Mouse (Mus musculus): ENCODE data around the gene Acadl. TPM values are rescaled to one million over a fixed set of nuclear protein-coding genes. Genes with fewer than 3 reads are reported as not detected.

Acadl gene
- polyA plus RNA-seq, 1 experiment, result 141 TPM

GRCm38 (mm10) chr1:66821966-66822365 lies 41.1 kb downstream of the Acadl start:
- no peak overlapping the region for H3K4me3 ChIP-seq
- H3ac ChIP-seq (ENCODE audit: control insufficient read depth, insufficient read length), result no peak overlapping the region
- TF ChIP-seq POLR2A (IDR thresholded peaks at IDR 0.05; ENCODE audit: insufficient read length, low read depth) (no peak), TCF12 (IDR thresholded peaks at IDR 0.05; ENCODE audit: insufficient read depth, poor library complexity, severe bottlenecking) (no peak), MYOG (IDR thresholded peaks at IDR 0.05; ENCODE audit: control insufficient read depth in 1 of 3, insufficient read depth in 1 of 3, insufficient read length in 2 of 3, low read depth in 2 of 3) (no peak), E2F4 (IDR thresholded peaks at IDR 0.05; ENCODE audit: insufficient read depth) (no peak), MYOD1 (IDR thresholded peaks at IDR 0.05; ENCODE audit: control insufficient read depth in 1 of 3, insufficient read length in 2 of 3, low read depth in 2 of 3) (no peak), SRF (IDR thresholded peaks at IDR 0.05; ENCODE audit: control insufficient read depth, insufficient read length, low read depth) (no peak), POLR2AphosphoS2 (IDR thresholded peaks at IDR 0.05; ENCODE audit: insufficient read length, low read depth) (no peak)
- H3K27me3 ChIP-seq (ENCODE audit: control insufficient read depth, insufficient read depth, insufficient read length), result no peaks in the 10 kb centered on the region
- H3K36me3 ChIP-seq (ENCODE audit: control insufficient read depth, insufficient read depth), result no peaks in the 10 kb centered on the region
- no peak overlapping the region for H3K4me2 ChIP-seq (ENCODE audit: low read depth)
- H3K79me2 ChIP-seq (ENCODE audit: control insufficient read depth, insufficient read depth), result no peaks in the 10 kb centered on the region

GRCm38 (mm10) chr1:66820241-66820640 lies 42.8 kb downstream of the Acadl start:
- TF ChIP-seq POLR2A (IDR thresholded peaks at IDR 0.05; ENCODE audit: insufficient read length, low read depth) (no peak), MYOG (IDR thresholded peaks at IDR 0.05; ENCODE audit: control insufficient read depth in 1 of 3, insufficient read depth in 1 of 3, insufficient read length in 2 of 3, low read depth in 2 of 3) (no peak), E2F4 (IDR thresholded peaks at IDR 0.05; ENCODE audit: insufficient read depth) (no peak), SRF (IDR thresholded peaks at IDR 0.05; ENCODE audit: control insufficient read depth, insufficient read length, low read depth) (no peak), TCF12 (IDR thresholded peaks at IDR 0.05; ENCODE audit: insufficient read depth, poor library complexity, severe bottlenecking) (no peak), REST (IDR thresholded peaks at IDR 0.05; ENCODE audit: insufficient read depth, insufficient read length) (no peak), USF1 (IDR thresholded peaks at IDR 0.05; ENCODE audit: low read depth) (no peak), MYOD1 (IDR thresholded peaks at IDR 0.05; ENCODE audit: control insufficient read depth in 1 of 3, insufficient read length in 2 of 3, low read depth in 2 of 3) (no peak), TCF3 (IDR thresholded peaks at IDR 0.05; ENCODE audit: insufficient read length, low read depth) (no peak), POLR2AphosphoS2 (IDR thresholded peaks at IDR 0.05; ENCODE audit: insufficient read length, low read depth) (no peak), MAX (IDR thresholded peaks at IDR 0.05; ENCODE audit: low read depth) (no peak), CEBPB (IDR thresholded peaks at IDR 0.05; ENCODE audit: insufficient read depth, poor library complexity, severe bottlenecking) (no peak)

GRCm38 (mm10) chr1:66817865-66818315 lies 45.2 kb downstream of the Acadl start:
- H3ac ChIP-seq (ENCODE audit: control insufficient read depth, insufficient read length), result peak overlapping the region; percentile 56
- H3K79me2 ChIP-seq (ENCODE audit: control insufficient read depth, insufficient read depth), result peaks cover 28% of the 10 kb centered on the region
- H3K4me3 ChIP-seq, result peak overlapping the region; percentile 87
- H3K27me3 ChIP-seq (ENCODE audit: control insufficient read depth, insufficient read depth, insufficient read length), result no peaks in the 10 kb centered on the region
- TF ChIP-seq MYOD1 (IDR thresholded peaks at IDR 0.05; ENCODE audit: control insufficient read depth in 1 of 3, insufficient read length in 2 of 3, low read depth in 2 of 3) (peak in 1 of 3 experiments; percentile 23), REST (IDR thresholded peaks at IDR 0.05; ENCODE audit: insufficient read depth, insufficient read length) (no peak)
- no peaks in the 10 kb centered on the region for H3K36me3 ChIP-seq (ENCODE audit: control insufficient read depth, insufficient read depth)
- H3K4me2 ChIP-seq (ENCODE audit: low read depth), result peak overlapping the region; percentile 94

More at GRCm38 (mm10) chr1:66820241-66820640, 42.8 kb downstream of the Acadl start:
- no peaks in the 10 kb centered on the region for H3K36me3 ChIP-seq (ENCODE audit: control insufficient read depth, insufficient read depth)
- no peak overlapping the region for H3K4me2 ChIP-seq (ENCODE audit: low read depth)
- peaks cover 4% of the 10 kb centered on the region for H3K79me2 ChIP-seq (ENCODE audit: control insufficient read depth, insufficient read depth)
- no peak overlapping the region for H3ac ChIP-seq (ENCODE audit: control insufficient read depth, insufficient read length)
- no peak overlapping the region for H3K4me3 ChIP-seq
- no peaks in the 10 kb centered on the region for H3K27me3 ChIP-seq (ENCODE audit: control insufficient read depth, insufficient read depth, insufficient read length)

- H3ac ChIP-seq (ENCODE audit: control insufficient read depth, insufficient read length), result peak within 1 kb of the TSS; percentile 56
Observed at GRCm38 (mm10) chr1:66817453-66817839, 45.6 kb downstream of the Acadl start, which contains the start of gene Kansl1l. Gene Kansl1l, minus strand, starts transcription at chr1:66817562.

GRCm38 (mm10) chr1:66816837-66817452 lies 46.1 kb downstream of the Acadl start:
- TF ChIP-seq POLR2AphosphoS2 (IDR thresholded peaks at IDR 0.05; ENCODE audit: insufficient read length, low read depth) (peak; percentile 74), MYOD1 (IDR thresholded peaks at IDR 0.05; ENCODE audit: control insufficient read depth in 1 of 3, insufficient read length in 2 of 3, low read depth in 2 of 3) (no peak), MYOG (IDR thresholded peaks at IDR 0.05; ENCODE audit: control insufficient read depth in 1 of 3, insufficient read depth in 1 of 3, insufficient read length in 2 of 3, low read depth in 2 of 3) (no peak), CEBPB (IDR thresholded peaks at IDR 0.05; ENCODE audit: insufficient read depth, poor library complexity, severe bottlenecking) (no peak), USF1 (IDR thresholded peaks at IDR 0.05; ENCODE audit: low read depth) (peak; percentile 66), POLR2A (IDR thresholded peaks at IDR 0.05; ENCODE audit: insufficient read length, low read depth) (peak; percentile 41)
- Histone ChIP-seq H3K27me3 (ENCODE audit: control insufficient read depth, insufficient read depth, insufficient read length) (no peaks in the 10 kb centered on the region), H3ac (ENCODE audit: control insufficient read depth, insufficient read length) (peak overlapping the region; percentile 56), H3K4me3 (peak overlapping the region; percentile 87), H3K36me3 (ENCODE audit: control insufficient read depth, insufficient read depth) (no peaks in the 10 kb centered on the region), H3K79me2 (ENCODE audit: control insufficient read depth, insufficient read depth) (peaks cover 37% of the 10 kb centered on the region), H3K4me2 (ENCODE audit: low read depth) (peak overlapping the region; percentile 80)

More at GRCm38 (mm10) chr1:66817453-66817839, 45.6 kb downstream of the Acadl start, which contains the start of gene Kansl1l:
- peak within 1 kb of the TSS; percentile 87 for H3K4me3 ChIP-seq
- no peaks in the 10 kb centered on the region for H3K27me3 ChIP-seq (ENCODE audit: control insufficient read depth, insufficient read depth, insufficient read length)
- peak; percentile 71 for TF ChIP-seq POLR2A (IDR thresholded peaks at IDR 0.05; ENCODE audit: insufficient read length, low read depth)
- TF ChIP-seq TCF12 (IDR thresholded peaks at IDR 0.05; ENCODE audit: insufficient read depth, poor library complexity, severe bottlenecking), result no peak
- peak; percentile 39 for TF ChIP-seq POLR2AphosphoS2 (IDR thresholded peaks at IDR 0.05; ENCODE audit: insufficient read length, low read depth)
- peak in 1 of 3 experiments; percentile 10 for TF ChIP-seq MYOG (IDR thresholded peaks at IDR 0.05; ENCODE audit: control insufficient read depth in 1 of 3, insufficient read depth in 1 of 3, insufficient read length in 2 of 3, low read depth in 2 of 3)
- H3K79me2 ChIP-seq (ENCODE audit: control insufficient read depth, insufficient read depth), result peaks cover 32% of the 10 kb centered on the region
- H3K36me3 ChIP-seq (ENCODE audit: control insufficient read depth, insufficient read depth), result no peaks in the 10 kb centered on the region
- H3K4me2 ChIP-seq (ENCODE audit: low read depth), result peak within 1 kb of the TSS; percentile 94

Measured in myocyte (in vitro differentiated cells).